Mouse (Mus musculus) forelimb bud, embryonic 11.5 days (tissue): Measurements from ENCODE around the gene Evl.
A peak's percentile ranks its signal among the peaks of the same experiment; 100 is the strongest.

Experiments used
- DNase-seq: peaks from one replicate; pipeline ENCODE4 v3.0.0-alpha.2; 2012; ENCODE audit warnings: low read depth, low spot score

The Evl gene

DNA sequence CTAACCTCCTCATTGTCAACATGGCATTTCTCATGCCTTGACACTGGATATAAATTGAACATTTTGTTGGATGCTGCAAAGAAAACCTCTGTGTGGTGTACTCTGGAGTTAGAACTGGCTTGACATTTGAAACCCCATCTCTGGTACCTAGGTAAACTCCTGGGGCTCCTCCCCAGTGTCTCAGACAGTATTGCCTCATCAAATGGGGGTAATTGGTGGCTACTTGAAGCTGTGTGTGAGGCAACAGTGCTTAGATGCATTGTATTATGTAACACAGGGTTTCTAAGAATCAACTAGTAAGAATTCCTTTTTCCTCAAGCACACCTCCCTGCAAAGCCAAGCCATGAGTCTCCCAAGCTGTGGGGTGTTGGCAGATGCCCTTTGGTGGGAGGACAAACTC lies 93.3 kb downstream of the Evl start:
- DNase-seq: no peak

DNA sequence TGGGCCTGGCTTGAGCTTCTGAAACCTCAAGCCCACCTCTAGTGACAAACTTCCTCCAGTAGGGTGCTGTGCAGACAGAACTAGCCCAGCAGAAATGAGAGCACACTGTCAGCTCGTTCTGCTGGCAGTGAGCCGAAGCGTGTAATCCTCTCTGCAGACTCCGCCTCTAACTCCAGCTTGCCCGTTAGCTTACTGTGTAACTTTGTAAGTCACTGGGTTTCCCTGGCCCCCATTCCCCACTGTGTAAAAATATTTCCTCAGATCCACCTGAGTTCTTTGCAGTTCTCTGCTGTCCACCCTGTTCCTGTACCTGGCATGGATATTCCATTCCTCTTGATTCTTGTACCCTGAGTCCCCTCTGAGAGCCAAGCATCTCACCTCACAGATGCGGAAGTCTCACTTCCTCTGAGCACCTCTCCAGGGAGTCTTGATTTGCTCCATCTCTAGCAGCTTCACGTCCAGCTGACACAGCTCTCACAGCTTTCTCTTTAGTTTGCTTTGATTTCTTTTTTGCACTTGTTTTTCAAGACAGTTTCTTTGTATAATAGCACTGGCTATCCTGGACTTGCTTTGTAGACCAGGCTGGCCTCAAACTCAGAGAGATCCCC lies 96.6 kb downstream of the Evl start:
- no peak for DNase-seq

DNA sequence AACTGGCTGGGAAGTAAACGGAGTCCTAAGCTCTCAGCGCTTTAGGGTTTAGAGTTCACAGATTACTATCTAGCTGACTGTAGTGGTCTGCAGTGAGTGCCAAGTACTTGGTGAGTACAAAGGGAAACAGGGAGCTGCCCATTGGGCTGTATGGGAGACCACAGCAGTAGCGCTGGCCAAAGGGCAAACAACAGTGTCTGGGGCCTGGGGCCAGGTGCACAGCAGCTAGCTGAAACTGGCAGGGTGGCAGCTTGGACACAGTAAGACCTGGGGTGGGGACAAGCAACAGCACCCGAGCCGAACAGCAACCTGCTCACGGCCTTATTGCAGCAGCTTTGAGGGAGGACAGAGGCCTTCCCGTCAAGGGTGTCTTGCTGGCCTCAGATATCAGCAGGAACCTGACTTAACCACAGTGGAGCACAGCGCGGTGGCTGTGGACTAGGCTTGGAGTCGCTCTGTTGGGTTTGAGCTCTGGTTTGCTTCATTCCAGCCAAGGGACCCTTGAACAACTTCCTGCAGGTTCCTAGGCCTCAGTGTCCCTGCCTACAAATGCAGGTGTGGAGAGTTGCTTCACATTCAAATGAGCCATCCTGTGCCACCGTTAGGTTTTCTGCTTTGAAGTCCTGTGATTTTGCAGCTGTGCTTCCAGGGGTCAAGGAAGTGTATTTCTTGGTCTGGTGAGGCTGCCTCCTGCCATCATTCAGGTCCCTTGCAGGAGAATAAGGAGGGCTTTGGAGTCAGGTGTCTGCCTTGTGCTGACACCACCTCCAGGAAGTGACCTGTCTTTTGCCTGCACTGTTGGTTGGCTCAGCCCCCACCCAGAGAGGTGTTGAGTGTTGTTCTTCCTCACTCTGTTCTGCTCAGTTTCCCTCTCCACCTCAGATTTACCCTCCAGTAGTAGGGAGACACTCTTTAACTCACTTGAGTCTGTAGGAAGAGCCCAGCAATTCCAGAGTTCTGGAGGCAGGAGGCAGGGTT lies 99.1 kb downstream of the Evl start:
- no peak for DNase-seq

DNA sequence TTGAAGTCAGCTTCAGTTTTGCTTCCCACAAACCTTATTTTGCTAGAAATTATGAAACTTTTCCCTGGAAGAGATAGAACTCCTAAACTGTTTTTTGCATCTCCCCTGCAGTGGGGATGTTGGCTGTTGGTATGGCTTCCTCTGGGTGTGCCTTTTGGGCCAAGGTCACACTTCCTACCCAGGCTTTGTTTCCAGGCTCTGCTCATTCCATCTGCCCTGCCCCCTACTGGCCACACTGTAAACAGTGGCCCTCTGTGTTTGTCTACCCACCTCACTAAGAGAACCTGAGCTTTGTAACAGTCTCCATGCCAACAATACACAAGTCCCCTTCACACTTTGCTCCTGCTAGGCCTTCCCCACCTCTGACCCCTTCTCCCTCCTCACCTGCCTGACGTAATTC lies 102.8 kb downstream of the Evl start:
- DNase-seq: peak; percentile 39

DNA sequence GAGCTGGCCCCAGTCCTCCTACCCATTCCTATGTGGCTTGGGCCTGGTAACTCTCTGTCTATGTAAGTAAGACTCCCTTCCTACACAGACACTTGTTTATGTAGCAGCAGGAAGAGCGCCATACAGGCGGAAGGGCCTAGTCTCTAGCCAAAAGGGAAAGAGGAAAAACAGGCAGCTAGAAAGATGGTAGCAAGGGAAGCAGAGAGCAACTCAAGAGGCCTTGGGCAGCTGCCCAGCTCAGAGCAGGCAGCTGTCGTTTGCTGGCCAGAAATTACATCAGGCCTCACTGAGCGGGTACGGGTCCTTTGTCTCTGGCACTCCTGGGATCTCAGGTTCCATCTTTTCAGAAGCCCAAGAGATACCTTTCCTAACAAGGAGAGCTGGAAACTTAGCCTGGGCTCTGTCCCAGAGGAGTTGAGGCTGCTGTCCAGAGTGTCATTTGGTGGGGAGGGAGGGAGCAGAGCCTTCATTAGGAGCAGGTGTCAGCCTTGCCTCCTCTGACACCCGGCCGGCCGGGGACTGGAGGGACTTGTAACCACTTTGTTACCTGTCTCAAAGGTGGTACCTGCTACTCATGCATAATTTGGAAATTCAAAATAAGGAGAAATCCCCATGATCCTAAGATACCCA lies 114.2 kb downstream of the Evl start:
- DNase-seq: no peak

DNA sequence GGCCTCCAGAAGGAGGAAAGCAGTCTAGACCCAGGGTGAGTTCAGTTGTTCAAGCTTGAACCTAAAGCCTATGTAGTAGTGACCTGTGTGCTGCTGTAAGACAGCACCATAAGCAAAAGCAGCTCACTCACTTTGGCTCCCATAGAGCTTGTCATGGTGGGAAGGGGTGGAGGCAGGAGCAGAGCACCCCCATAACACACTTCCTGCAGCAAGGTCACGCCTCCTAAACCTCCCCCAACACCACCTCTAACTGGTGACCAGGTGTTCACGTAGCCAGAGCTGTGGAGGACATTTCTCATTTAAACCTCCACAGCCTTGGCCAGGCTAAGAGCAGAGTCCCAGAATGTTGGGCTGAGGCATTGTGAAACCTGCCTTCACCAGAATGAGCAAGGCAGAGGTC lies 117.0 kb downstream of the Evl start:
- no peak for DNase-seq

DNA sequence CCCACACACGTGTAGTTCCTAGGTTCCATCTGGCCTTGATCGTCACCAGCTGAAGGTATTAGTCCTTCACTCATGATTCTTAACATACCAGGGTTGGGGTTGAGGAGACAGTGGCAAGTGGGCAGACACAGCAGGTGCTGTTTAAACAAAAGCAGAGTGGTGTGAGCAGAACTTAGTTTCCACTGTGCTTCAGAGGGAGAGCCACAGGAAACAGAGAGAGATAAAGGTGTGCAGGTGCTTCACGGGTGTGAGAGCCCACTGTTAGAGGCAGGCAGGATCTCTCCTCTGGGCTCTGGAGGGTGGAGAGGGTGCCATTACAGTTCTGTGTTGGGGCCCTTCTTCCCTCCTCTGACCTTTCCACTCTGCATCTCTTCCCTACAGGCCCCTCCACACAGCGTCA lies 118.4 kb downstream of the Evl start:
- DNase-seq: no peak

DNA sequence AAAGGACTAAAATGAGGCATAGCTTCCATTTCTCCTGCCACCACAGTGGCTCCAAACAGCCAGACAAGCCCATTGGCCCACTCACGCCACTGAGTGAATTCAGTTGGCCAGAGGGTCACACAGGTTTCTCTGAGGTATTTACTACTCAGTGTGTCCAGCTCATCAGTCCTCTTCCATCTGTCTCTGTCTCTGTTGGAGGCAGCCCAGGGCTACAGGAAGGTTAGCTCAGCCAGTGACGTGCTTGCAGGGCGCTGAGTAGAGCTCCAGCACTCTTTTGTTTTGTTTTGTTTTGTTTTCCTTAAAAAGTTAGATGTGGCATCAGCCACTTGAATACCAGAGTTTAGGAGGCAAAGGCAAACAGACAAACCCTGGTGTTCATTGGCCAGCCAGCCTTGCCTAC lies 119.0 kb downstream of the Evl start:
- no peak for DNase-seq

DNA sequence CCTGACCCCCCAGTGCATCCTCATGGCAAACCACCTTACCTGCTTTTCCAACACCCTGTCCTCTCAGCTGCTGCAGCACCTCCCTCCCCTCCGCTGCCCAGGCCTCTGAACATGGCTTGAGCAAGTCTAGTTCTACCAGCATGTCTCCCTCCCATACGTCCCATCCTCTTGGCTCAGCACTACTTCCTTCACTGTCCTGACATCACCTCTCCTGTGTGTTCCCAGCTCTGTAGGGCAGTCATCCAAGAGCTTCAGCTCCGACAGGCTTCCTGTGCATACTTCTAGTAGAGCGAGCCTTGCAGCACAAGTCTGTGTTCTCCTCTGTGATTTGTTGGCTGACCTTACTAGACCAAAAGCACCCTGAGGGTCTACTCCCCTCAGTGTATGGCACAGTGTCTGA lies 120.0 kb downstream of the Evl start:
- DNase-seq: no peak

DNA sequence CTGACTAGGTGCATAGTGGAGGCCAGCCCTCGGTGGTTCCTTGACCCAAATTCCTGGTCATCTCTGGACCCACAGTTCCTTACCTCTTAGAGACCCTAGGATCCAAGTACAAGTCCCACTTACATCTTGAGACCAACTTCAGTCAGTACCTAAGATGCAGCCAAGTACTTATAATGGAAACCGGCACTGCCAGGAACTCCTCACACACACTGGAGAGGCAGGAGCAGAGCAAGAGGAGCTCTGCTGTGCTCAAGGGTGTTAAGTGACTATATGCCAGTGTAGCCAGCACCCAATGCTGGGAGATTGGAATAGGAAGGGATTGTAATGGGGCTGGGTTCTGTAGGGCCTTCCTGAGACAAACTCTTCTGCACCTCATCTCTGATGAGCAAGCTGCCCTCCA lies 120.4 kb downstream of the Evl start:
- DNase-seq: no peak

DNA sequence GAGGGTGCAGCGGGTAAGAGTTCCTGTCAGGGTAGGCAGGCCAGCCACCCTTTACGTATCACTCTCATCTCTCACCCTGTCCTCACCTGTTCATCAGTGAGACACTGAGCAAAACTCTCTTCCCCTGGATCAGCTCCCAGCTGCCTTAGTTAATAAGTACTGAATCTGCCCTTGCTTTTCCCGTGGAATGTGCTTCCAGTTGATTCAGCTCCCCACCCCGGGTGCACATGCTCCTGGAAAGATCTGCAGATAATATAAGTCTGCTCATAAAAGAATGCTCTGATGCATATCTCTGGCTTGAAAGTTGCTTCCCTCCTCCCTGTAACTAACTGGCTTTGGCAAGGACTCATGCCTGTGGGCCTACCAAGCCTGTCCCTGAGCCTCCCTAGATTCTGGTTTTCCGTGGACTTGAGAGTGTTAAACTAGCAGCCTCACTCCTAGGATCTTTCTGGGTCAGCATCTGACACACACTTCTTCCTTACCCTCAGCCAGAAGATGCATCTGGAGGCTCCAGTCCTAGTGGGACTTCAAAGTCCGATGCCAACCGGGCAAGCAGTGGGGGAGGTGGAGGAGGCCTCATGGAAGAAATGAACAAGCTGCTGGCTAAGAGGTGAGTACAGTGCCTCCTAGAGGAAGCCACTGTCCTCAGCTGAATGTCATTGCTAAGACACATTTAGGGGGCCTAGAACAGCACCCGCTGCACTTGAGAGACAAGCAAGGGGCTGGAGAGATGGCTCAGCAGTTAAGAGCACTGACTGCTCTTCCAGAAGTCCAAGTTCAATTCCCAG lies 121.3 kb downstream of the Evl start:
- DNase-seq: no peak

DNA sequence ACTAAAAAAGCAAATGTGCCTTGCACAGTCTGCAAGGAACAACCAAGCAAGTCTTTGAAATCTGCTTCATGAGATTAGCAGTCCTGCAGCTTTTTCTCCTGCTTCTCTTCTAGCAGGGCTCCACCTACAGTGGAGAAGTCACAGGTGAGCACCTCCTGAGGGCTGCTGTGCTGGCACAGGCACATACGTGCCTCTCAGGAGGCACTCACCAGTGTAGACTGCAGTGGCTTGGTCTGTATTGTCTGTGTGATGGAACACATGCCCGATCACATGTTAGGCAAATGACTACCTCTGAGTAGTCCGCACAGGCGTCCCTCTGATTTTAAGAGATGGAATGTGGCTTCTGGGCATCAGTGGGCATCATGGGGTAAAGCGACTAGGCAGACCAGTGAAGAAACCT lies 122.6 kb downstream of the Evl start:
- no peak for DNase-seq

DNA sequence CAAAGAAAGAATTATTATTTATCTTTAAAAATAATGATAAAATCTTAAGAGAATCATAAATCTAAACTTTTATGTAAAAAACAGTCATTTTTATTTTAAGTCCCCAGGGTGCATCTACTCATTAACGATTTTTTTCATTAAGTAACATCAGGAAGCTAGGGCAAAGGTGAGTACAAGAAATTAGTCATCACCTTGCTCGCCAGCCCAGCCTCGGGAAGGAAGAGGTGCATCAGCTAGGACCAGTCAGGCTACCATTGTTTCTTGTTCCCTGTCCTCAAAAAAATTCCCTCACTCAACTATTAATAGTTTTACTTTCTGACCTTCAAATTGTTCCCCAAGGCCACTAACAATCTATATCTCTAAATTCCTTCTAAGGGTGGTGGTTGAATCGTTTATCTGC lies 123.8 kb downstream of the Evl start:
- DNase-seq: no peak

DNA sequence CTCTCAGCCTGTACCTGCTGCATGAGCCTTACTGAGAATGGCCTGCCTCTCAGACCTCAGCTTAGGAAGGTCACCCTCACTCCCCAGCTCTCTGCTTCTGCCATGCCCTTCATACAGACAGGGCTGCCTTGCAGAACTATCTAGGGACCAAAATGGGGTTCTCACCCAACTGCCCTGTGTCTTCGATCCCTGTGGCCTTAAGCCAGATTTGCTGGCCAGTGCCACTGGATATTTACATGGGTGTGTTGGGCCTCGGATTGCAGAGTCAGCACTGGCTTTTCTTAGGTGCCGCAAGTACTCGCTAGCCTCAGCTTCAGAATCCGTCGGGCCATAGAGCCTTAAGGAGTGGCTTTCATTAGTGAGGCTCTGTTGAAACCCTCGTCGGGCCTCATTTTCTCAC lies 126.3 kb downstream of the Evl start:
- no peak for DNase-seq

DNA sequence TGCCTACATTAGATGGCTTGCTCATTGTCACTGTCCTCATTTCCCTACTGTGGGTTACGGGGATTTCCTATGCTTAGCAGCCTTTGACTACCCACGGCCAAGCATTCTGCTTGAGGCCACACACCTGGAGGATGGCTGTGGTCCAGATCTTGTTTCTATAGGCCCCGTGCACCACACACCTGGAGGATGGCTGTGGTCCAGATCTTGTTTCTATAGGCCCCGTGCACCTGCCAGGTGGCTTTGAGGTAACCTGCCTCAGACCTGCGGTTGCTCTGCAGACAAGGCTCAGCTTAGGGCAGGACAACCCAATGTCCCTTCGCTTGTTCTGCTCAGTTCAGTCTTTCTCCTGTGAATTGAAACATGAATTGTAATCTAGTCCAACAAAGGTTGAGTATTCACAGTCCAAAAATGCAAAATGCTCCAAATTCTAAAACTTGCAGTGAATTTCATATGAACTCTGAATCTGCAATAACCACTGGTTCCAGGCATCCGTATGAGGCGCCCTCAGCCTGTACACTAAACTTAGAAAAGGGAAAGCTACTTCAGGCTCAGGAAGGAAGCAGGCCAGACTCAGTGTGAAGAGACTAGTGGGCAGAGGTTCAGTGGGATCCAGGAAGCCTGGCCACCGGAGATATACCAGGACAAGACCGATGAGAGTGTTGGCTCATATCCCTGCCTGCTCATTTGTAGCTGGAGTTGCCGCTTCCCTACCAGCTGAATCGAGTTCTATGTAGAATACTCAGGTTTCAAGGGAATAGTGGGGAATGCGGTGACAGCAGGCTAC lies 127.9 kb downstream of the Evl start:
- DNase-seq: no peak

DNA sequence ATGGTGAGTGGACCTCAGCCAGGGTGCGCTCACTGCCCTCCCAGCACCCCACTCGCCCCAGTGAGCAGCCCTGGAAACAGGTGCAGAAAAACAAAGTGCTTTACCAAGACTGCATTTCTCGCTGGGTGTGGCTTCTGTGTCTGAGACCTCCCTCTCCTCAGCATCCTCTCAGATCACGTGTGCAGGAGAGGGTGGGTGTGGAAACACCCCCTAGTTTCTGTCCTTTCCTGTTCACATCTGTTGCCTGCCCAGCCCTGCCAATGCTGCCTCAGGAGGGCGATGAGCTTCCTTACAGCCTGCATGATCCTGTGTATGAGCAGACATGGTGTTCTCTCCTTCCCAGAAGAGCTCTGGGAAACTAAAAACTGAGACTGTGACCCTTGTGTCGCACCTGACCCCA lies 131.9 kb downstream of the Evl start:
- no peak for DNase-seq

DNA sequence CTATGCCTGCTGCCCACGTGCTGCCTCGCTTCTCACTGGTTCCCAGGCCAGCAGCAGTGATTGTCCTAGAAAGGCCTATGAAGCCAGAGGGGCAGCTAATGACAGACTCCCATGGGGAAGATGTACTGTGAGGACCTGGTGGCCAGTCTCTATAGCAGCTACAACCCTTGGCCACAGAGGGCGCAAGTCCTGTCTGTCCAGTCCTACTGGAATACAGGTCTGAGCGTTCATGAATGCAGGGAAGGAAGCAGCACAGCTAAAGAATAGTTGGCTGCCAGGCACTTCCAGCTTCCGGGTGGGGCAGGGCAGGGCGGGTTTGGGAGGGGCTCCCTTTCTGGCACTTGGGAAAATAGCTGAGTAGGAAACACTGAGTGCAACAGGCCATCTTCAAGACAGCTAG lies 132.4 kb downstream of the Evl start:
- no peak for DNase-seq

DNA sequence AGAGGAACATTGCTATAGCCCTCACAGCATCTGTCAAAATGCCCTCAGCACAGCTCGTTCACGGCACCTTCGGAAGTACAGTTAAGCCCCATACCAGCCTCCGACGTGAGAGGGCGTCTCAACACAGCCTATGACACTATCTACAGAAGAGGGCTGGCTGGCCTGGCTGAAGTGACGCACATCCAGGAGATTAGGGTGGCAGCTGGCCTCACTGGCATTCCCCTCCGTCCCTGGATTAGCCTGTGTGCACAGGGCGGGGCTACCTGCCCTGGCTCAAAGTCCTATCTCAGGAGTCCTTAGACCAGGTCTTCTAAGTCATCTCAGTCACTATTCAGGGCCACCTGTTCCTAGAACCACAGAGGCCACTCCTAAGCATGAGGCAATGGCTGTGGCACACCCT lies 134.6 kb downstream of the Evl start:
- DNase-seq: no peak

DNA sequence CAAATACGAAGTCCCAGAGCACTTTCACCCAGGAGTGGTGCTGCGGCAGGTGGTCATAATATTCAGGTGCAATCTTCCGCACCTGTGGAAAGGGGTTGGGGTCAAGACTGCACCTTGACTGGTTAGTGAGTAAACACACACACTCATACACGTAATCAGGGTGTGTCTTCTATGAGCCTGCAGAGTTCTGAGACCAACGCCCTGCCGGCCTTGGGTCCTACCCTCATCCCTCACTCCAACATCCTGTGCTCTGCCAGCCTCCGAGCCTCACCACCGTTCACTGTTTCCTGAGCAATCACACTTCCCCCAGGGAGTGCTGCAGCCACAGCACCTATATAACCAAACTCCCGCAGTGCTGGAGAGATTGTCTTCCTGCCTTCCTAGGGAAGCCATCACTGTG lies 136.0 kb downstream of the Evl start:
- DNase-seq: no peak

DNA sequence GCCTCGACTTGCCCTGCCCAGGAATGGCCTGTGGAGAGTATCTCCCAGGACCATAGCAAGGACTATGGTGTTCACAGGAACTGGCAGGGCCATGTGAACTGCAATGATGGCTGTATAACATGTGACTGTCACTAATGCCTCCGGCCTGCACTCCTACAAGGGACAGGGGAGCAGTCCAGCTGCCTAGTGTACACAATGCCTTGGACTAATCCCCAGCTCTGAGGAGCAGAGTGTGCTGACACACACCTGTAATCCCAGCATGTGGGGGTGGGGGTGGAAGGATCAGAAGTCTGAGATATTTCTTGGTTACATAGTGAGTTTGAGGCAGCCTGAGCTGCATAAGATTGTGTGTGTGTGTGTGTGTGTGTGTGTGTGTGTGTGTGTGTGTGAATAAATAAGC lies 139.1 kb downstream of the Evl start:
- no peak for DNase-seq

DNA sequence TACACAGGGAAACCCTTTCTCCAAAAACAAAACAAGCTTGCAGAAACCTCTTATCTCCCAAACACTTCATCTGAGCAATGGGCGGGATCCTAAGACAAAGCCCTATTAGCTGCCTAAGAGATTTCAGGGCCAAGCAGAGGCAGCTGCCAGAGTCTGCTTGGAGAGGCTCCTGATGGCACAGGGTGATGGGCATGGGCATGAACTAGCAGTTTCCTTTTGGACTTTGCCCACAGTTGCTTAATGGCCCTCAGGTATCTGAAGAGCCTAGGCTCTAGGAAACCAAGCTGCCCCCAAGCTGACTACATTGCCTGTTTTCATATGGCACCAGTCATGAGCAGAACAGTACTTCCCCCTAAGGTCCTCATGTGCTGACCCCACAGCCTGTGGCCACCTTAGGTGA lies 139.7 kb downstream of the Evl start:
- DNase-seq: no peak
